In genomic region chr4:102539598-102540180, GRCm38 (mm10) we compare ENCODE assay signal across 13 mouse cellular contexts.
"Had no signal": no experiment of that assay in that cellular context is flagged by ENCODE, and none has a peak within 500 bp of the region (broad histone marks: within the 10 kb centered on the region; RNA-seq: fewer than 3 reads in every experiment).

No protein-coding gene starts in this region.

- H3K4me3 ChIP-seq: layer of hippocampus, adult 2 months; limb, embryonic 13.5 days; midbrain, embryonic 12.5 days; neural tube, embryonic 13.5 days had no signal

- H3K36me3 ChIP-seq: limb, embryonic 13.5 days; midbrain, embryonic 12.5 days; neural tube, embryonic 13.5 days had no signal

- H3K9ac ChIP-seq: limb, embryonic 13.5 days; liver, embryonic 14.5 days; midbrain, embryonic 12.5 days; neural tube, embryonic 13.5 days had no signal

- H3K4me1 ChIP-seq: limb, embryonic 13.5 days had no signal

- H3K9me3 ChIP-seq: limb, embryonic 13.5 days; midbrain, embryonic 12.5 days; neural tube, embryonic 13.5 days had no signal

- H3K27me3 ChIP-seq: limb, embryonic 13.5 days; midbrain, embryonic 12.5 days; neural tube, embryonic 13.5 days had no signal

- ATAC-seq: midbrain, embryonic 16.5 days had no signal

- DNase-seq: kidney, postnatal 10 days; kidney, postnatal 4 days; left cerebral cortex, postnatal 4 days; lung, adult 18-20 months; retina, postnatal 1 day; right cerebral cortex, postnatal 4 days; thymus, postnatal 4 days had no signal

- H3K27ac ChIP-seq: layer of hippocampus, adult 2 months; limb, embryonic 13.5 days; liver, embryonic 14.5 days; midbrain, embryonic 12.5 days; neural tube, embryonic 13.5 days had no signal

- H3K4me2 ChIP-seq: limb, embryonic 13.5 days; midbrain, embryonic 12.5 days; neural tube, embryonic 13.5 days had no signal
